In the genomic region with DNA sequence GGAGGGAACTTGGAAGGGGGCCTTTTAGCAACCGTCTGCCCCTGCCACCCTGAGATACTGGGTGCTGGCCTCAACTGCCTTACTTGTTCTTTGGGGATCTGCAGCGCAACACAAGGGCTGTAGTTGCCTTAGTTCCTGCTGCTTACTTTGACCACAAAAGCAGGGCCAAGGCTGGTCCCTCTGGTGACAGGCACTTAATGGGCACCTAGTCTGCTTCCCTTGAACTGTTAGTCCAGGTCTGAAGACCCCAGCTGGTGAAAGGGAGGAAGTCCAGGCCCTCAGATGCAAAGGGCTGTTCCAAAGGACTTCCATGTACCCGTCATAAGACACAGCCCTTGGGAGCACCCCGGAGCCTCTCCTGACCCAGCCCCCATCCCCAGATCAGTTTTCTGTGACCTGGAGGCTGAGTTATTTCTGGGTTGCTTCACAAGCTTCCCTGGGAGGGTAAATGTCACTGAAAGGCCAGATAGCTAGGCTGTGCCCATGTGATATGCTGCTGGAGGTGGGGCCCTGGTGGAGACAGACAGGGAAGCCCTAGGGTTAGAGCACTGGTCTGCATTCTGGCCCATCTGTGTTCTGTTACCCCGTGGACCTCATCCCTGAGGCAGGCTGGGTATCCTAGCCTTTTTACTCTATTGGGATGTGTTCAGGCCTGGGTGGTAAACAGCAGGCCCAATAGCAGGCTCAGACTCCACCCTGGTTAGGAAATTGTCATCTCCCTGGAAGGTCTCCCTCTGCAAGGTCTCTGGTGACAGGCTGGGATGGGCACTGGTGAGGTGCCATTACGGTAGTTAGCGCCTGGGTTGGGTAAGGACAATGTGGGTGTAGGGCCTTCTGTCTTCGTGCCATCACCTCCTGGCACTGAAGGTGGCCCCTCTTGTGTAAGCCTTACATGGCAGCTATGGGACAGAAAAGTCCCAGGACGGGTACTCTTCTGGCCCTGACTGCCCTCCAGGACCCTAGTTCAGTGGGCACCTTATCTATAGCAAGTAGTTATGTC, we compare ENCODE assay signal across 8 mouse cellular contexts. TPM values are rescaled to one million over a fixed set of nuclear protein-coding genes. Genes with fewer than 3 reads are reported as not detected.
DNase-seq lines count a peak whose midpoint lies in the region; ATAC-seq and TF ChIP-seq lines count a peak whose summit lies in the region.

No protein-coding gene starts in this region.

- TF ChIP-seq POLR2A in limb, embryonic 14.5 days (IDR thresholded peaks at IDR 0.05; ENCODE audit: borderline replicate concordance, extremely low read depth, insufficient read depth, insufficient read length) = no peak

- peak overlapping the region; percentile 56; the same call in 1 of the 2 replicates for H3K27ac ChIP-seq in forebrain, embryonic 12.5 days
- H3K27ac ChIP-seq in limb, embryonic 14.5 days (replicated peaks; ENCODE audit: low read depth, low read length) = no peak overlapping the region

- peak overlapping the region; percentile 59; the same call in 1 of the 2 replicates for H3K9ac ChIP-seq in forebrain, embryonic 12.5 days
- 0 out of 2 replicates have a peak overlapping the region, but pooled peaks have one; percentile 57 for H3K9ac ChIP-seq in limb, embryonic 14.5 days (ENCODE audit: low read depth, low read length, severe bottlenecking)

- H3K4me3 ChIP-seq in megakaryocyte, embryonic 14.5 days (replicated peaks) = peak overlapping the region; percentile 97
- H3K4me3 ChIP-seq in forebrain, embryonic 12.5 days (replicated peaks) = no peak overlapping the region
- peak overlapping the region; percentile 56; the same call in 1 of the 2 replicates for H3K4me3 ChIP-seq in limb, embryonic 14.5 days (replicated peaks; ENCODE audit: low read length)

- no peak for ATAC-seq in megakaryocyte, adult 5-6 weeks (ENCODE audit: poor library complexity, severe bottlenecking)
- no peak for ATAC-seq in forebrain, embryonic 12.5 days (ENCODE audit: low FRiP score)
- ATAC-seq in limb, embryonic 14.5 days (ENCODE audit: low FRiP score, low read depth) = no peak

- no peak for DNase-seq in limb, embryonic 14.5 days (ENCODE audit: low spot score)
- DNase-seq in retina, postnatal 1 day = peak; percentile 47
- no peak for DNase-seq in thymus, postnatal 0 days (ENCODE audit: low spot score)
- no peak for DNase-seq in cerebellum, adult 8-10 months
- DNase-seq in urinary bladder, adult 18-20 months (ENCODE audit: low spot score in 2 of 2) = no peak

- no peaks in the 10 kb centered on the region for H3K27me3 ChIP-seq in megakaryocyte, embryonic 14.5 days (replicated peaks)
- H3K27me3 ChIP-seq in forebrain, embryonic 12.5 days = peaks cover 36% of the 10 kb centered on the region
- no peaks in the 10 kb centered on the region for H3K27me3 ChIP-seq in limb, embryonic 14.5 days (ENCODE audit: control insufficient read depth, insufficient read depth, low read length)

- H3K4me1 ChIP-seq in megakaryocyte, embryonic 14.5 days = peaks cover 98% of the 10 kb centered on the region
- H3K4me1 ChIP-seq in forebrain, embryonic 12.5 days = peaks cover 43% of the 10 kb centered on the region
- H3K4me1 ChIP-seq in limb, embryonic 14.5 days (ENCODE audit: control insufficient read depth, insufficient read depth, low read length) = peaks cover 26% of the 10 kb centered on the region

- WGBS in forebrain, embryonic 12.5 days = 78% methylated on average over 9 of the region's 9 CpGs
- WGBS in limb, embryonic 14.5 days = 79% methylated on average over 9 of the region's 9 CpGs

- H3K4me2 ChIP-seq in forebrain, embryonic 12.5 days = peak overlapping the region; percentile 59
- H3K4me2 ChIP-seq in limb, embryonic 14.5 days (replicated peaks; ENCODE audit: low read depth, low read length, severe bottlenecking) = peak overlapping the region; percentile 83

- peaks cover 61% of the 10 kb centered on the region for H3K36me3 ChIP-seq in megakaryocyte, embryonic 14.5 days (replicated peaks; ENCODE audit: low read length)
- peaks cover 23% of the 10 kb centered on the region for H3K36me3 ChIP-seq in forebrain, embryonic 12.5 days (replicated peaks)
- H3K36me3 ChIP-seq in limb, embryonic 14.5 days (ENCODE audit: control insufficient read depth, insufficient read depth, low read length) = peaks cover 28% of the 10 kb centered on the region

- no peaks in the 10 kb centered on the region for H3K9me3 ChIP-seq in megakaryocyte, embryonic 14.5 days
- no peaks in the 10 kb centered on the region for H3K9me3 ChIP-seq in forebrain, embryonic 12.5 days
- H3K9me3 ChIP-seq in limb, embryonic 14.5 days (ENCODE audit: control insufficient read depth, low read length) = no peaks in the 10 kb centered on the region

RNA-seq across cellular contexts. Expression of a gene that starts 3.8 kb away (rescaled TPM):
- polyA plus RNA-seq in megakaryocyte, embryonic 14.5 days (2012; ENCODE audit: insufficient read depth, low replicate concordance) = 673 and 816 TPM in 2 replicates
- total RNA-seq in megakaryocyte, adult 5-6 weeks (2015) = 21.4 and 24.6 TPM in 2 replicates
- total RNA-seq in megakaryocyte, adult 5-6 weeks (2017) = 35.2 and 40.7 TPM in 2 replicates
- polyA plus RNA-seq in forebrain, embryonic 12.5 days (2016; fragmentation: Nextera tagmentation; extraction: Ambion mirVana) = 34.2 and 36.4 TPM in 2 replicates
- polyA plus RNA-seq in limb, embryonic 14.5 days (2012; rRNA removed) = 69.5 and 111 TPM in 2 replicates
- 36.3 and 36.4 TPM in 2 replicates for polyA plus RNA-seq in limb, embryonic 14.5 days (2014; fragmentation: Nextera tagmentation; extraction: Ambion mirVana)
- 5.2 and 5.5 TPM in 2 replicates for polyA plus RNA-seq in thymus, postnatal 0 days (2015; fragmentation: Nextera tagmentation; extraction: Ambion mirVana)

RNA-seq across cellular contexts. Expression of a gene that starts 19.4 kb away (rescaled TPM):
- polyA plus RNA-seq in megakaryocyte, embryonic 14.5 days (2012; ENCODE audit: insufficient read depth, low replicate concordance) = 2.0 TPM in 1 of 2 replicates, not detected in the other
- total RNA-seq in megakaryocyte, adult 5-6 weeks (2015) = 0.30 and 1.2 TPM in 2 replicates
- total RNA-seq in megakaryocyte, adult 5-6 weeks (2017) = 2.1 and 2.4 TPM in 2 replicates
- polyA plus RNA-seq in forebrain, embryonic 12.5 days (2016; fragmentation: Nextera tagmentation; extraction: Ambion mirVana) = 6.7 and 8.8 TPM in 2 replicates
- polyA plus RNA-seq in limb, embryonic 14.5 days (2012; rRNA removed) = 5.4 and 7.1 TPM in 2 replicates
- 3.8 and 5.1 TPM in 2 replicates for polyA plus RNA-seq in limb, embryonic 14.5 days (2014; fragmentation: Nextera tagmentation; extraction: Ambion mirVana)
- 1.9 and 2.2 TPM in 2 replicates for polyA plus RNA-seq in thymus, postnatal 0 days (2015; fragmentation: Nextera tagmentation; extraction: Ambion mirVana)

RNA-seq across cellular contexts. Expression of a gene that starts 39.1 kb away (rescaled TPM):
- polyA plus RNA-seq in megakaryocyte, embryonic 14.5 days (2012; ENCODE audit: insufficient read depth, low replicate concordance) = 152 and 176 TPM in 2 replicates
- 56.0 and 64.8 TPM in 2 replicates for total RNA-seq in megakaryocyte, adult 5-6 weeks (2015)
- total RNA-seq in megakaryocyte, adult 5-6 weeks (2017) = 67.8 and 69.7 TPM in 2 replicates
- polyA plus RNA-seq in forebrain, embryonic 12.5 days (2016; fragmentation: Nextera tagmentation; extraction: Ambion mirVana) = 150 and 165 TPM in 2 replicates
- polyA plus RNA-seq in limb, embryonic 14.5 days (2012; rRNA removed) = 140 and 148 TPM in 2 replicates
- polyA plus RNA-seq in limb, embryonic 14.5 days (2014; fragmentation: Nextera tagmentation; extraction: Ambion mirVana) = 65.8 and 74.9 TPM in 2 replicates
- 77.6 and 85.8 TPM in 2 replicates for polyA plus RNA-seq in thymus, postnatal 0 days (2015; fragmentation: Nextera tagmentation; extraction: Ambion mirVana)
